Mouse (Mus musculus): ENCODE measurements at regions not wholly inside any gene's neighbourhood (a gene's known extent, or its start where the extent isn't known, plus 50 kb on each side); places are given as distances from the start of the nearest gene placed in this dataset.

- H3K9ac ChIP-seq (ENCODE audit: low read depth, low read length, severe bottlenecking): no peak overlapping the region
- no peak for TF ChIP-seq POLR2A (IDR thresholded peaks at IDR 0.05; ENCODE audit: borderline replicate concordance, extremely low read depth, insufficient read depth, insufficient read length)
- no peaks in the 10 kb centered on the region for H3K9me3 ChIP-seq (ENCODE audit: control insufficient read depth, low read length)
- no peak for DNase-seq (ENCODE audit: low spot score)
- H3K4me2 ChIP-seq (replicated peaks; ENCODE audit: low read depth, low read length, severe bottlenecking): no peak overlapping the region
- no peak overlapping the region for H3K27ac ChIP-seq (replicated peaks; ENCODE audit: low read depth, low read length)
- ATAC-seq (ENCODE audit: low FRiP score, low read depth): no peak
- H3K27me3 ChIP-seq (ENCODE audit: control insufficient read depth, insufficient read depth, low read length): no peaks in the 10 kb centered on the region
- no peaks in the 10 kb centered on the region for H3K36me3 ChIP-seq (ENCODE audit: control insufficient read depth, insufficient read depth, low read length)
- H3K4me1 ChIP-seq (ENCODE audit: control insufficient read depth, insufficient read depth, low read length): no peaks in the 10 kb centered on the region
- H3K4me3 ChIP-seq (replicated peaks; ENCODE audit: low read length): no peak overlapping the region
- 81% methylated on average over 1 of the region's 1 CpGs for WGBS
Measured at GRCm38 (mm10) chr2:123655551-123655950, 434.2 kb upstream of the Sema6d start.

DNA sequence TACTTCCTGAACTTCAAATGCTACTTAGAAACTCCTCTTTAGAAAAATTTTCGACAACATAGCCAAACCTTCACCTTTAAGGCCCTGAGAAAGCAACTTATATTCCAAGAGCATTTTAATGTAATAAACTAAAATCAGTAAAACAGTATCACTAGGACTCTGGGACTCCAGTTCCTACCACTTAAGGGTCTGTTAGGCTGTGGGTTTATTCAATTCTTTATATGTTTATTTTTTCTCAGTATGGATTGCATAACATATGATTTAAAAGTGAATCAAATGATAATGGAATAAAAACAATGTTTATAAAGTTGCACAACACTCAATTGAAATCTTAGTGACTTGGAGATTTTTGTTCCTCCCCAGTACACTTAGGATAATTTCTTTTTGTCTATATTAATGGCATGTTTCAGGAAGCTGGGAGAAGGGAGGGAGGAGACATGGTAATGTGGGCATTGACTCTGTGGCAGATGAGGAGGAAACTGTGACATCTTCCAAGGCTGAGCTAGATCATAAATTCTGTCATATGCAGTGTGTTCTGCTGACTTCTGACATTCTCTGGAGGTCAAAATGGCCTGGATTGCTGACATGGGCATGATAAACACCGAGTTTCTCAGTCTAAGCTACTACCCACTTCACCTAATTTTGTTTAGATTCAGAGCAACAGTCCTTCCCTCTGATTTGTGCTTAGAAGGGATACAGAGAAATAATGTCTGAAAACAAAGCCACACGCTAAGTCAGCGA is 401.3 kb upstream of the Sema6d start:
- no peak for DNase-seq (ENCODE audit: low spot score)
- no peak overlapping the region for H3K9ac ChIP-seq (ENCODE audit: low read depth, low read length, severe bottlenecking)
- no peak for TF ChIP-seq POLR2A (IDR thresholded peaks at IDR 0.05; ENCODE audit: borderline replicate concordance, extremely low read depth, insufficient read depth, insufficient read length)
- no peaks in the 10 kb centered on the region for H3K4me1 ChIP-seq (ENCODE audit: control insufficient read depth, insufficient read depth, low read length)
- no peak overlapping the region for H3K4me3 ChIP-seq (replicated peaks; ENCODE audit: low read length)
- H3K9me3 ChIP-seq (ENCODE audit: control insufficient read depth, low read length): no peaks in the 10 kb centered on the region
- no peak overlapping the region for H3K27ac ChIP-seq (replicated peaks; ENCODE audit: low read depth, low read length)
- H3K36me3 ChIP-seq (ENCODE audit: control insufficient read depth, insufficient read depth, low read length): no peaks in the 10 kb centered on the region
- H3K4me2 ChIP-seq (replicated peaks; ENCODE audit: low read depth, low read length, severe bottlenecking): no peak overlapping the region
- H3K27me3 ChIP-seq (ENCODE audit: control insufficient read depth, insufficient read depth, low read length): no peaks in the 10 kb centered on the region
- WGBS: 80% methylated on average over 4 of the region's 4 CpGs
- ATAC-seq (ENCODE audit: low FRiP score, low read depth): no peak

DNA sequence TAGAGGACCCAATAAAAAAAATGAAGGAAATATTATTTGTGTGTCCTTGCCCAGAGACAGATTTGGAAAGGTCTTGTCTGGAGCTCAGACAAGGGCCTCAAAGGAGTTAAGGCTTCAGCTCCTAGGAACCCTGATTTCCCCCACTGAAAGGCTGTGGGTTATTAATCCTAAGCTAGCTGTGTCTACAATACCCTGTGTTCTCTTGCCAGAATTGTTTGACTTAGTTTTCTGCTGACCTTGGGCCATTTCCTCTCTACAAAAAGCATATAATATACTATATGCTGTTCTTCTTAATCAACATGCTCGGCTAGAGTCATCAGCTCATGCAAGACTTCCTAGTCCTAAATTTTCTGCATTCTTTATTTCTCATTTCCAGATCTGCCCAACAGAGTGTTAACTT is 400.0 kb upstream of the Sema6d start:
- no peaks in the 10 kb centered on the region for H3K9me3 ChIP-seq (ENCODE audit: control insufficient read depth, low read length)
- H3K4me3 ChIP-seq (replicated peaks; ENCODE audit: low read length): no peak overlapping the region
- no peaks in the 10 kb centered on the region for H3K4me1 ChIP-seq (ENCODE audit: control insufficient read depth, insufficient read depth, low read length)
- H3K9ac ChIP-seq (ENCODE audit: low read depth, low read length, severe bottlenecking): no peak overlapping the region
- ATAC-seq (ENCODE audit: low FRiP score, low read depth): no peak
- no peaks in the 10 kb centered on the region for H3K36me3 ChIP-seq (ENCODE audit: control insufficient read depth, insufficient read depth, low read length)
- 80% methylated on average over 1 of the region's 1 CpGs for WGBS
- H3K27ac ChIP-seq (replicated peaks; ENCODE audit: low read depth, low read length): no peak overlapping the region
- H3K4me2 ChIP-seq (replicated peaks; ENCODE audit: low read depth, low read length, severe bottlenecking): no peak overlapping the region
- TF ChIP-seq POLR2A (IDR thresholded peaks at IDR 0.05; ENCODE audit: borderline replicate concordance, extremely low read depth, insufficient read depth, insufficient read length): no peak
- no peaks in the 10 kb centered on the region for H3K27me3 ChIP-seq (ENCODE audit: control insufficient read depth, insufficient read depth, low read length)
- no peak for DNase-seq (ENCODE audit: low spot score)

DNA sequence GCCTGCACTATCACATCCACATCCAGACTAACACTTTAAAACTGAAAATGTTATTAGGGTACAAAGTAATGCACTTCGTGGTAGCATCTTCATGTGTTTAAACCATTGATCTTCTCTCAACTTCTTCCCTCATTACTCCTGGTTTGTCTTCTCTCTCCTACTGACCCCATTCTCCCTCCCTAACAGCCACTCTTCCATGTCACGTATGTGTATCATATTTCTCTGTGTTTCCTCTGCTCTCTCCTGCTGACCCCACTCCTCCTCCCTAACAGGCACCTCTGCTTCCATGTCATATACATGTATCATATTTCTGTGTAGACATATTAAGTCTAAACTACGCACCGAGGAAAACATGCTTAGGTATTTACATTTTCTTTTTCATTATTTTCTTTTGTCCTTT is 350.1 kb upstream of the Sema6d start:
- no peak for ATAC-seq (ENCODE audit: low FRiP score, low read depth)

DNA sequence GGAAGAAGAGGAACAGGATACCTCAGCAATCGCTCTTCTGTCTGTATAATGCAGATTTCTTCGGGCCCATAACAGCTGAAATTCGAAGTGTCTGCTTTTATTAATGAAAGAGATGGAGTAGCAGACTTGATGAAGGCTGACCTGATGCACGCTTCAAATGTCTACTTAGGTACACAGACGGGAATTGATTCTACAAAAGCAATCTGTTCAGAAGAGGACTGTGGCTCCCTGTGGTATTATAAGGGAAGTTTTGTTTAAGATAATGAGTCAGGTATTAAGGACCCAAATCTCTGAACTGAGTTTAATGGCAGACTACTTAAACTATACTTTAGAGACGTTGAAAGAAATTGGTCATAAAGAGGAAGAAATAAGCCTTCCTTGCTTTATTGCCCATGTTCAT is 349.2 kb upstream of the Sema6d start:
- Histone ChIP-seq H3K27ac (replicated peaks; ENCODE audit: low read depth, low read length) (no peak overlapping the region), H3K9me3 (ENCODE audit: control insufficient read depth, low read length) (no peaks in the 10 kb centered on the region), H3K4me3 (replicated peaks; ENCODE audit: low read length) (no peak overlapping the region), H3K27me3 (ENCODE audit: control insufficient read depth, insufficient read depth, low read length) (no peaks in the 10 kb centered on the region), H3K9ac (ENCODE audit: low read depth, low read length, severe bottlenecking) (no peak overlapping the region), H3K36me3 (ENCODE audit: control insufficient read depth, insufficient read depth, low read length) (no peaks in the 10 kb centered on the region), H3K4me1 (ENCODE audit: control insufficient read depth, insufficient read depth, low read length) (no peaks in the 10 kb centered on the region), H3K4me2 (replicated peaks; ENCODE audit: low read depth, low read length, severe bottlenecking) (no peak overlapping the region)
- ATAC-seq (ENCODE audit: low FRiP score, low read depth) (no peak), DNase-seq (ENCODE audit: low spot score) (no peak)
- no peak for TF ChIP-seq POLR2A (IDR thresholded peaks at IDR 0.05; ENCODE audit: borderline replicate concordance, extremely low read depth, insufficient read depth, insufficient read length)
- WGBS: 81% methylated on average over 6 of the region's 6 CpGs

More for the DNA sequence above, 350.1 kb upstream of the Sema6d start:
- H3K9ac ChIP-seq (ENCODE audit: low read depth, low read length, severe bottlenecking): no peak overlapping the region
- H3K27ac ChIP-seq (replicated peaks; ENCODE audit: low read depth, low read length): no peak overlapping the region
- WGBS: 80% methylated on average over 4 of the region's 4 CpGs
- no peak for TF ChIP-seq POLR2A (IDR thresholded peaks at IDR 0.05; ENCODE audit: borderline replicate concordance, extremely low read depth, insufficient read depth, insufficient read length)
- no peaks in the 10 kb centered on the region for H3K36me3 ChIP-seq (ENCODE audit: control insufficient read depth, insufficient read depth, low read length)
- H3K27me3 ChIP-seq (ENCODE audit: control insufficient read depth, insufficient read depth, low read length): no peaks in the 10 kb centered on the region
- H3K4me2 ChIP-seq (replicated peaks; ENCODE audit: low read depth, low read length, severe bottlenecking): no peak overlapping the region
- no peaks in the 10 kb centered on the region for H3K9me3 ChIP-seq (ENCODE audit: control insufficient read depth, low read length)
- no peak overlapping the region for H3K4me3 ChIP-seq (replicated peaks; ENCODE audit: low read length)
- no peak for DNase-seq (ENCODE audit: low spot score)
- no peaks in the 10 kb centered on the region for H3K4me1 ChIP-seq (ENCODE audit: control insufficient read depth, insufficient read depth, low read length)
